Mouse (Mus musculus): ENCODE results near the gene Ppp6r3. TPM values are rescaled to one million over a fixed set of nuclear protein-coding genes. Genes with fewer than 3 reads are reported as not detected.
"Not testable (repeated sequence)": the region's sequence is repeated elsewhere in the genome, so short reads cannot be mapped to it uniquely, and the experiment has no call there.

Gene Ppp6r3
- polyA plus RNA-seq, 1 experiment from 2014 or later, result 67.3 TPM

GRCm38 (mm10) chr19:3610886-3611285 is 35.3 kb upstream of the Ppp6r3 start:
- no peak overlapping the region for H3K4me3 ChIP-seq (ENCODE audit: low read depth, low read length)
- no peaks in the 10 kb centered on the region for H3K27me3 ChIP-seq (ENCODE audit: control insufficient read depth, insufficient read depth, low read length)
- H3K36me3 ChIP-seq (ENCODE audit: control insufficient read depth, insufficient read depth, low read length), result no peaks in the 10 kb centered on the region; the same call in 1 of the 2 replicates
- no peaks in the 10 kb centered on the region for H3K4me1 ChIP-seq (ENCODE audit: control insufficient read depth, insufficient read depth, low read length)
- H3K4me2 ChIP-seq (ENCODE audit: low read depth, low read length), result no peak overlapping the region
- 100% methylated on average over 2 of the region's 2 CpGs for WGBS
- H3K27ac ChIP-seq (ENCODE audit: low read depth, low read length), result no peak overlapping the region
- H3K9ac ChIP-seq (replicated peaks; ENCODE audit: low read depth, low read length), result no peak overlapping the region
- H3K9me3 ChIP-seq (ENCODE audit: control insufficient read depth, low read length), result no peaks in the 10 kb centered on the region
- no peak for ATAC-seq (ENCODE audit: low read depth)

GRCm38 (mm10) chr19:3609826-3610225 is 34.3 kb upstream of the Ppp6r3 start:
- H3K4me3 ChIP-seq (ENCODE audit: low read depth, low read length), result no peak overlapping the region
- ATAC-seq (ENCODE audit: low read depth), result no peak
- H3K36me3 ChIP-seq (ENCODE audit: control insufficient read depth, insufficient read depth, low read length), result no peaks in the 10 kb centered on the region; the same call in 1 of the 2 replicates
- H3K27ac ChIP-seq (ENCODE audit: low read depth, low read length), result no peak overlapping the region
- no peak overlapping the region for H3K4me2 ChIP-seq (ENCODE audit: low read depth, low read length)
- no peaks in the 10 kb centered on the region for H3K27me3 ChIP-seq (ENCODE audit: control insufficient read depth, insufficient read depth, low read length)
- H3K9me3 ChIP-seq (ENCODE audit: control insufficient read depth, low read length), result no peaks in the 10 kb centered on the region
- 95% methylated on average over 10 of the region's 10 CpGs for WGBS
- no peak overlapping the region for H3K9ac ChIP-seq (replicated peaks; ENCODE audit: low read depth, low read length)
- H3K4me1 ChIP-seq (ENCODE audit: control insufficient read depth, insufficient read depth, low read length), result no peaks in the 10 kb centered on the region

GRCm38 (mm10) chr19:3594316-3594715 is 18.8 kb upstream of the Ppp6r3 start:
- Histone ChIP-seq H3K27me3 (ENCODE audit: control insufficient read depth, insufficient read depth, low read length) (no peaks in the 10 kb centered on the region), H3K9me3 (ENCODE audit: control insufficient read depth, low read length) (no peaks in the 10 kb centered on the region), H3K4me1 (ENCODE audit: control insufficient read depth, insufficient read depth, low read length) (no peaks in the 10 kb centered on the region), H3K4me2 (ENCODE audit: low read depth, low read length) (no peak overlapping the region), H3K4me3 (ENCODE audit: low read depth, low read length) (no peak overlapping the region), H3K36me3 (ENCODE audit: control insufficient read depth, insufficient read depth, low read length) (no peaks in the 10 kb centered on the region), H3K27ac (ENCODE audit: low read depth, low read length) (no peak overlapping the region), H3K9ac (replicated peaks; ENCODE audit: low read depth, low read length) (no peak overlapping the region)
- 95% methylated on average over 5 of the region's 5 CpGs for WGBS
- ATAC-seq (ENCODE audit: low read depth), result no peak

GRCm38 (mm10) chr19:3593379-3594055 is 18.0 kb upstream of the Ppp6r3 start:
- Histone ChIP-seq H3K27me3 (ENCODE audit: control insufficient read depth, insufficient read depth, low read length) (no peaks in the 10 kb centered on the region), H3K4me1 (ENCODE audit: control insufficient read depth, insufficient read depth, low read length) (no peaks in the 10 kb centered on the region), H3K4me2 (ENCODE audit: low read depth, low read length) (no peak overlapping the region), H3K36me3 (ENCODE audit: control insufficient read depth, insufficient read depth, low read length) (no peaks in the 10 kb centered on the region), H3K27ac (ENCODE audit: low read depth, low read length) (no peak overlapping the region), H3K4me3 (ENCODE audit: low read depth, low read length) (no peak overlapping the region), H3K9ac (replicated peaks; ENCODE audit: low read depth, low read length) (no peak overlapping the region), H3K9me3 (ENCODE audit: control insufficient read depth, low read length) (no peaks in the 10 kb centered on the region)
- WGBS, result 88% methylated on average over 7 of the region's 7 CpGs
- ATAC-seq (ENCODE audit: low read depth), result no peak

GRCm38 (mm10) chr19:3589968-3590367 is 14.4 kb upstream of the Ppp6r3 start:
- H3K9ac ChIP-seq (replicated peaks; ENCODE audit: low read depth, low read length), result no peak overlapping the region
- WGBS, result 99% methylated on average over 4 of the region's 4 CpGs

GRCm38 (mm10) chr19:3589547-3589946 is 14.0 kb upstream of the Ppp6r3 start:
- no peak overlapping the region for H3K27ac ChIP-seq (ENCODE audit: low read depth, low read length)
- no peaks in the 10 kb centered on the region for H3K9me3 ChIP-seq (ENCODE audit: control insufficient read depth, low read length)
- H3K9ac ChIP-seq (replicated peaks; ENCODE audit: low read depth, low read length), result no peak overlapping the region
- H3K4me2 ChIP-seq (ENCODE audit: low read depth, low read length), result no peak overlapping the region
- no peak overlapping the region for H3K4me3 ChIP-seq (ENCODE audit: low read depth, low read length)
- H3K4me1 ChIP-seq (ENCODE audit: control insufficient read depth, insufficient read depth, low read length), result no peaks in the 10 kb centered on the region
- 88% methylated on average over 5 of the region's 5 CpGs for WGBS
- no peak for ATAC-seq (ENCODE audit: low read depth)
- H3K36me3 ChIP-seq (ENCODE audit: control insufficient read depth, insufficient read depth, low read length), result no peaks in the 10 kb centered on the region
- no peaks in the 10 kb centered on the region for H3K27me3 ChIP-seq (ENCODE audit: control insufficient read depth, insufficient read depth, low read length)

More at GRCm38 (mm10) chr19:3589968-3590367, 14.4 kb upstream of the Ppp6r3 start:
- H3K36me3 ChIP-seq (ENCODE audit: control insufficient read depth, insufficient read depth, low read length), result no peaks in the 10 kb centered on the region
- H3K4me3 ChIP-seq (ENCODE audit: low read depth, low read length), result no peak overlapping the region
- no peak for ATAC-seq (ENCODE audit: low read depth)
- H3K27ac ChIP-seq (ENCODE audit: low read depth, low read length), result no peak overlapping the region
- H3K4me1 ChIP-seq (ENCODE audit: control insufficient read depth, insufficient read depth, low read length), result no peaks in the 10 kb centered on the region
- H3K27me3 ChIP-seq (ENCODE audit: control insufficient read depth, insufficient read depth, low read length), result no peaks in the 10 kb centered on the region
- no peak overlapping the region for H3K4me2 ChIP-seq (ENCODE audit: low read depth, low read length)
- H3K9me3 ChIP-seq (ENCODE audit: control insufficient read depth, low read length), result no peaks in the 10 kb centered on the region

GRCm38 (mm10) chr19:3587729-3588128 is 12.2 kb upstream of the Ppp6r3 start:
- not testable (repeated sequence) for H3K4me1 ChIP-seq (ENCODE audit: control insufficient read depth, insufficient read depth, low read length); H3K27me3 ChIP-seq (ENCODE audit: control insufficient read depth, insufficient read depth, low read length); H3K4me3 ChIP-seq (ENCODE audit: low read depth, low read length); H3K9ac ChIP-seq (replicated peaks; ENCODE audit: low read depth, low read length); H3K36me3 ChIP-seq (ENCODE audit: control insufficient read depth, insufficient read depth, low read length); ATAC-seq (ENCODE audit: low read depth); H3K9me3 ChIP-seq (ENCODE audit: control insufficient read depth, low read length); H3K27ac ChIP-seq (ENCODE audit: low read depth, low read length); H3K4me2 ChIP-seq (ENCODE audit: low read depth, low read length)
- 93% methylated on average over 5 of the region's 5 CpGs for WGBS

- Histone ChIP-seq H3K9ac (replicated peaks; ENCODE audit: low read depth, low read length) (no peak overlapping the region), H3K4me2 (ENCODE audit: low read depth, low read length) (no peak overlapping the region), H3K4me3 (ENCODE audit: low read depth, low read length) (no peak overlapping the region), H3K9me3 (ENCODE audit: control insufficient read depth, low read length) (no peaks in the 10 kb centered on the region), H3K27me3 (ENCODE audit: control insufficient read depth, insufficient read depth, low read length) (no peaks in the 10 kb centered on the region), H3K4me1 (ENCODE audit: control insufficient read depth, insufficient read depth, low read length) (no peaks in the 10 kb centered on the region), H3K27ac (ENCODE audit: low read depth, low read length) (no peak overlapping the region), H3K36me3 (ENCODE audit: control insufficient read depth, insufficient read depth, low read length) (no peaks in the 10 kb centered on the region)
- 45% methylated on average over 1 of the region's 1 CpGs for WGBS
- no peak for ATAC-seq (ENCODE audit: low read depth)
Measured at GRCm38 (mm10) chr19:3586540-3586939, 11.0 kb upstream of the Ppp6r3 start.

GRCm38 (mm10) chr19:3586026-3586425 is 10.5 kb upstream of the Ppp6r3 start:
- WGBS, result 94% methylated on average over 9 of the region's 9 CpGs
- Histone ChIP-seq H3K4me2 (ENCODE audit: low read depth, low read length) (no peak overlapping the region), H3K4me1 (ENCODE audit: control insufficient read depth, insufficient read depth, low read length) (no peaks in the 10 kb centered on the region), H3K27ac (ENCODE audit: low read depth, low read length) (no peak overlapping the region), H3K27me3 (ENCODE audit: control insufficient read depth, insufficient read depth, low read length) (no peaks in the 10 kb centered on the region), H3K36me3 (ENCODE audit: control insufficient read depth, insufficient read depth, low read length) (no peaks in the 10 kb centered on the region), H3K9me3 (ENCODE audit: control insufficient read depth, low read length) (no peaks in the 10 kb centered on the region), H3K4me3 (ENCODE audit: low read depth, low read length) (no peak overlapping the region), H3K9ac (replicated peaks; ENCODE audit: low read depth, low read length) (no peak overlapping the region)
- ATAC-seq (ENCODE audit: low read depth), result no peak
